Mouse (Mus musculus) embryo, embryonic 11 days (tissue): ENCODE data around the gene Amer2.
"Not testable (repeated sequence)": the region's sequence is repeated elsewhere in the genome, so short reads cannot be mapped to it uniquely, and the experiment has no call there.

Experiments used
- DNase-seq: peaks from one replicate; pipeline ENCODE4 v3.0.0-alpha.2; 2015

Amer2 gene

GRCm38 (mm10) chr14:60372821-60373309 lies at the start of gene Amer2:
Gene Amer2, plus strand, starts transcription at chr14:60373259.
- DNase-seq: no peak

- DNase-seq: not testable (repeated sequence)
Observed at GRCm38 (mm10) chr14:60340001-60340400, 33.1 kb upstream of the Amer2 start.

DNA sequence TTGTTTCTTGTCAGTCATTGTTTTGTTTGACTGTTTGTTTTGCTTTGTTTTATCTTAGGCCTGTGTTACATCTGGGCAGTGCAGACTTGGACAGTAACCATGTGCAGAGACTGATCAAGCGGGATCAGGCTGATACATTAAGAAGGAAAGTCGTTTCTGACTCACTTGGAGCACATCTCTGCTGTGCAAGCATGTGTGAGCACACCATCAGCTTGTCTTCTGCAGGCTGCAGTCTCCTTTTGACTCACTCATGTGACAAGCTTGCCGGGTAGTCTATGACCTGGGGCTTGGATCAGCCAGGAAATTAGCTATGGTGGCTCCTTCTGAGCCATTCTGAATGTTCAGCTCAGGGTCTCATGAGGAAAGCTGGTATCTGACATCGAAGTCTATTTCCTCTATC lies 32.5 kb upstream of the Amer2 start:
- DNase-seq: no peak

- DNase-seq: no peak
Observed at GRCm38 (mm10) chr14:60345326-60345876, 27.7 kb upstream of the Amer2 start.

DNA sequence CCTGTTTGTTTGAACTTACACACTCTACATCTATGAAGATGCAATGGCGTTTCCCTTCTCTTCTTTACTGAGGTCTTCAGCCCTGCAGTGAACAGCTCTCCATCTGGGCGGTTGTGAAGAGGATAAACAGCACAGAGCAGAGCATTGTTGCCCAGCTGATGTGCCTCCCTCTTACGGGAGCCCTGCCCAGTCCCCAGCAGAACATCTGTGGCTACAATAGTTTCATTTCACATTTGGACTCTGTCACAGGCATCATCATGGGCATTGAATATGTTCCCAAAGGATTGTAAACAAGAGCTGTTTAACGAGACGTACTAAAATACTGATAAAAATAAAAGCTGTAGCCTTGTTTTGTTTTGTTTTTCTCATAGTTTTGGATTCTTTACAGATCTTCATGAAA lies 14.7 kb upstream of the Amer2 start:
- no peak for DNase-seq

- DNase-seq: no peak
Observed at GRCm38 (mm10) chr14:60361380-60362212, 11.5 kb upstream of the Amer2 start.

GRCm38 (mm10) chr14:60366729-60367128 lies 6.3 kb upstream of the Amer2 start:
- DNase-seq: no peak

DNA sequence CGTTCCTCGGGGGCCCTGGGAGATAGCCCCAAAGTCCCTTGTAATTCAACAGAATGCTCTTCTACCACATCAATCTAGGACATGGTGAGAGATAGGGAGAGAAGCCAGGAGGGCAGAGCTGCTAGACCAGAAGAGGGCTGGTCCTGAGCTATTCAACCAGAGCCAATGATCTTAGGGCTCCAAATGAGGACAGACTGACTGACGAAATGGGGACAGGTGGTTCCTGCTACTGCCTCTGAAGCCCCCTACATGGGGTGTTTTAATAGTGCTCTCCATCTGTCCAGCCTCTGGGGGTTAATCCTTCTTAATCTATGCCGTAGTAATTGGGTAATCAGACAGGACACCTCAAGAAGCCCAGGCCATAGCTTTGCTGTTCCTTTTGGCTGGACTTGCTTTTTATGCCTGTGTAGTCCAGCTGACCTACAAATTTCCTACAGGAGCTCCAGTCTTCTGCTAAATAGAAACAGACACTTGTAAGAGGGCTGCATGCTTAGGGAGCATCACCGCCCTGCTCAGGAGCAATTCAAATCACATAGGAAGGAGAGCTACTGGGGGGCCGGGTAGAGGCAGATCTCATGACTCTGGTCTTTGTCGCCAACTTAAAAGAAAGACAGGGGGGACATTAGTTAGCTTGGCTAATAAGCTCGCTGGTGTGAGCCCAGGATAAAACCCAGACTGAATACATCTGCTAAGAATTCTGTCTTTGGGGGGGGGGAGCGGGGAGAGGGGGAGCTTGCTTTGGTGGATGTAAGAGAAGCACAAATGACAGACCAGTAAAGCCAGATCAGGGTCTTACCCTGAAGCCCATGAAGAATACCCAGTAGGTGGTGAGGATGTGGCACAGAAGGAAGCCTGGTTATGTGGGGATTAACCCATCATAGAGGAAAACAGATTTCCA lies 4.0 kb upstream of the Amer2 start:
- no peak for DNase-seq

GRCm38 (mm10) chr14:60369667-60370315 lies 3.3 kb upstream of the Amer2 start:
- DNase-seq: no peak

GRCm38 (mm10) chr14:60377107-60377506 lies 4.0 kb downstream of the Amer2 start:
- no peak for DNase-seq

- no peak for DNase-seq
Observed at GRCm38 (mm10) chr14:60377546-60377945, 4.5 kb downstream of the Amer2 start.

DNA sequence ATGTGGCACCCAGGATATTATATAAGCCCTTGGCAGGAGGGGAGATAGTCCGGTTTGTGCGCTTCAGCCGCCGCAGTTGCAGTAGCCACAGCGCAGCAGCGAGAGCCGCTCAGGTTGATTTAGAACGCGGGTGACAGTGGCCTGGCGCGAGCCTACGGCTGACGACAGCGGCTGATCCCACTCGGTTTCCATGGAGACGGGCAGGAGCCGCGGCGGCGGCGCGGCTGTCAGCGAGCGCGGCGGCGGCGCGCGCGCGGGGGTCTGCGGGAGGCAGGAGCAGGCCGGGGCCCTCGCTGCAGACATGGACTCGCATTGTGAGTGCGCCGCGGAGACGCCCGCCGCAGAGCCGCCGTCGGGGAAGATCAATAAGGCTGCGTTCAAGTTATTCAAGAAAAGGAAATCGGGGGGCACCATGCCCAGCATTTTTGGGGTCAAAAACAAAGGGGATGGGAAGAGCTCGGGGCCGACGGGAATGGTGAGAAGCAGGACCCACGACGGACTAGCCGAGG lies 5.1 kb downstream of the Amer2 start:
- peak; percentile 95 for DNase-seq

- DNase-seq: peak; percentile 61
Observed at GRCm38 (mm10) chr14:60378566-60379322, 5.7 kb downstream of the Amer2 start.

- DNase-seq: no peak
Observed at GRCm38 (mm10) chr14:60379323-60379957, 6.4 kb downstream of the Amer2 start.

- DNase-seq: no peak
Observed at GRCm38 (mm10) chr14:60379958-60380330, 6.9 kb downstream of the Amer2 start.

DNA sequence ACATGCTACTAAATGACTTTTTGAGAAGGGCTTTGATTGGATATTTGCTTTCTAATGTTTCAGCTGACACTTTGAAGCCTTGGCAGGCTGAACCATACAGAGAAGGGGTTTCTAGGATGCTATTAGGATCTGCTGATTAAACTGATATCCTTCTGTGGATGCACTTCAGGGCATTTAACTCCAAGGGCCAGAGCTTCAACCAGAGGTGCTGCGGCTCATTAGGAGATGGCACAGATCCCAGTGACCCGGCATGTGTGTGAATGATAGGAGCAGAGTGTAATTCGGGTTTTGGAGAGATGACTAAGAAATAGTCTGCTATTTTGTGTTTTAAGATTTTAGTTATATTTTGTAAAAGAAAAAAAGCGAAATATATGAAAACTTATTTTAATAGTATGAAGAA lies 8.6 kb downstream of the Amer2 start:
- no peak for DNase-seq

GRCm38 (mm10) chr14:60383816-60384215 lies 10.8 kb downstream of the Amer2 start:
- DNase-seq: no peak

DNA sequence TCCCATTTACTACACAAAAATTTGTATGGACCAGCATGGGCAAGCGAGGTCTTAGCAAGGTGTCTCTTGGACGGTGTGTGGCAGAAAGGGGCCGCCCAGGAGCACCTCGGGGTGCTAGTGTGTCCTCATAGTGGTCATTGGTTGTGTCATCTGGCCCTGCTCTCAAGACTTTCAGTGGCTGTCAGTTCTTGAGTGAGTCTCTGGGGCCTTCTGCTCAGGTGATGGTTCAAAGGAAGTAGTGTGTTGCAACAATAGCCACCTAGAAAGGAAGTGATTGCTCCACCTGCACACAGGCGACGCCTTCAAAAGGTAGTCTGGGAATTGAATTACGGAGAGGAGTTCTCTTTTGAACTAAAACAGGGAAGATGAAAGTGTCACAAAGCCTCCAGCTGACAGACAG lies 11.2 kb downstream of the Amer2 start:
- DNase-seq: no peak

GRCm38 (mm10) chr14:60385079-60385643 lies 12.1 kb downstream of the Amer2 start:
- no peak for DNase-seq

DNA sequence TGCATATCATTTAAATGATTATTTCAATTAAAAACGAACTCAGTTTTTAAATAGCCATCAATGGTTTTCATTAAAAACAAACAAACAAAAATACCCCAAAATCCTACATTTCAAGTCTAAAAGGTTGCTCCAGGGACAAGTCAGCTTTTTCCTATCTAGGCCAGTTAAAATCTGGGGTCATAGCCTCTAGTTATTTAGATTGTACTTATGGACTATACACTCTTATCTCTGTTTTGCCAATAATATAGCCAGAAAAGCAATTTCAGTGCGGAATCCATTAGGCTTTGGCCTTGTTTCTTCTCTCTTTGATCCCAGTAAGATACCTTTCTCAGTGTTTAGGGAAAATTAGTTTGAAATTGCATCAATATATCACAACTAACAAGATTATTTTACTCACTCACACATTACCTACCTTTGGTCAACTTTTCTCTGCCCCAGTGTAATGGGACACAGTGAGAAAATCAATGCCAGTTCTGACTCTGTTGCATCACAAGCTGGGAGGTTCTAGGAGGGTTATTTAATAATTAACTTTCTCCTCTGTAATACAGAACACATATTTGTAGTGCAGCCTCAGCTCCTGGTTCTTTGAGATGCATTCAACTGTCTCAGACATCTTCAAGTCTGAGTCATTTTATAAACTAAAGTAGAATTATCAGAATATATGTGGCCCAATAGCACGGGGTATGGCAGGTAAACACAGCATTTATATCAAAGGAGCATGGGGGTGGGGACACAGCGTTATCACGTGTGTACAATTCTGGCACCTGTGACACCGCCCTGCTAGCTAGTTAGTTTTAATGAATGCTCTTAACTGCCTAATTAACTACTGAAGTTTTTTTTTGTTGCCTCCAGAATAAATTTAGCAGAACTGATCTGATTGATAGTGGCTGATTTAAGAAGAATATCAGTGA lies 13.8 kb downstream of the Amer2 start:
- no peak for DNase-seq
